Mouse (Mus musculus) liver, embryonic 11.5 days (tissue): ENCODE measurements around the gene Kctd8. TPM values are rescaled to one million over a fixed set of nuclear protein-coding genes. Genes with fewer than 3 reads are reported as not detected.

ENCODE experiments used
- ATAC-seq: fragments of 200-750 bp; cut with Nextera tagmentation; replicated peaks from 2 replicates; pipeline ENCODE4 v1.8.0; 2017; ENCODE audit warnings: moderate number of reproducible peaks, mild to moderate bottlenecking, moderate TSS enrichment, moderate library complexity; ENCODE audit not compliant: low FRiP score
- DNase-seq: peaks from one replicate; pipeline ENCODE4 v3.0.0-alpha.2; 2017; ENCODE audit warnings: low spot score
- H3K27ac ChIP-seq: fragments of 300-500 bp; sonication (generic); 2 replicates; pipeline ENCODE4 v1.5.1; 2014; ENCODE audit warnings: mild to moderate bottlenecking, low read depth, low read length, control low read depth
- H3K27me3 ChIP-seq: fragments of 300-500 bp; sonication (generic); replicated peaks from 2 replicates; pipeline ENCODE4 v1.6.1; 2014; ENCODE audit warnings: low read length, mixed read lengths; ENCODE audit not compliant: control insufficient read depth, insufficient read depth
- H3K36me3 ChIP-seq: fragments of 300-500 bp; sonication (generic); 2 replicates; pipeline ENCODE4 v1.6.1; 2014; ENCODE audit warnings: mild to moderate bottlenecking, low read length, moderate library complexity, mixed read lengths; ENCODE audit not compliant: control insufficient read depth, insufficient read depth
- H3K4me1 ChIP-seq: fragments of 300-500 bp; sonication (generic); replicated peaks from 2 replicates; pipeline ENCODE4 v1.6.1; 2014; ENCODE audit warnings: low read length, mixed read lengths; ENCODE audit not compliant: control insufficient read depth, insufficient read depth
- H3K4me2 ChIP-seq: fragments of 300-500 bp; sonication (generic); 2 replicates; pipeline ENCODE4 v1.6.1; 2014; ENCODE audit warnings: mild to moderate bottlenecking, control low read depth, moderate library complexity
- H3K4me3 ChIP-seq: fragments of 300-500 bp; sonication (generic); 2 replicates; pipeline ENCODE4 v1.5.1; 2014; ENCODE audit warnings: low read depth, low read length, control low read depth
- H3K9ac ChIP-seq: fragments of 300-500 bp; sonication (generic); 2 replicates; pipeline ENCODE4 v1.6.1; 2014; ENCODE audit warnings: low read depth, low read length, control low read depth
- H3K9me3 ChIP-seq: fragments of 300-500 bp; sonication (generic); 2 replicates; pipeline ENCODE4 v1.6.1; 2016; ENCODE audit warnings: low read length, inconsistent platforms, mixed read lengths; ENCODE audit not compliant: control insufficient read depth
- microRNA-seq: library from miRNA; unstranded; fragments of <30 nt; microRNA quantifications from one replicate; pipeline ENCODE4, GENCODE M21; 2017; ENCODE audit warnings: borderline number of aligned reads
- polyA plus RNA-seq: library from polyadenylated mRNA; unstranded; fragments of >200 nt; fragmentation: Nextera tagmentation; extraction: Ambion mirVana; gene quantifications from 2 replicates; pipeline ENCODE4 v1.2.1, GENCODE M21; 2014

Kctd8 gene
- polyA plus RNA-seq, 1 experiment from 2014 or later = 0.51 TPM

DNA sequence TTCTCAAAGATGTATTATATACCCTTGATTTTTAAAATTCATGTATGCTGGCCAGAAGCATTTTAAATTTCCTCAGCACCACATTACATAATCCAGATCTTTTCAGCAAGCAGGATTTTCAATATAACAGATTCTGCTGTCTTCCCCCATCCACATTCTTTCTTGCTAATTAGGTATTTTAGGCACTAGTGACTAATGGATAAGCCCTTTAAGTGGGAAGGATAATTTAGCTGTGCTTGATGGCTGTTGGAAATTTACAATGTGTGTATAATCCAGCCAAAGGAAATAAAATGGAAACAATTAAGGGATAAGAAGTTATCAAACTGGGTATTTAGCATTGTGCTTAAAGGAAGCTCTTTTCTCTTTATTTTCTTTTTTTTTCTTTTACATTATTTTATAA lies 252.6 kb downstream of the Kctd8 start:
- Histone ChIP-seq H3K36me3 (no peaks in the 10 kb centered on the region), H3K27me3 (no peaks in the 10 kb centered on the region), H3K4me1 (no peaks in the 10 kb centered on the region), H3K4me3 (no peak overlapping the region), H3K27ac (no peak overlapping the region), H3K4me2 (no peak overlapping the region), H3K9ac (no peak overlapping the region), H3K9me3 (no peaks in the 10 kb centered on the region)
- DNase-seq = no peak
- ATAC-seq = no peak

Small RNAs within 50 kb of the gene (microRNA-seq; reads per million reads assigned to microRNA genes)
- gene Gm24368 = not detected

Other genes starting within 250 kb of the Kctd8 start
- not detected in 2 replicates for gene Yipf7, start 201.0 kb upstream of the Kctd8 start, polyA plus RNA-seq
- 39.8 and 41.7 TPM in 2 replicates for gene Guf1, start 215.2 kb upstream of the Kctd8 start, polyA plus RNA-seq